ENCODE assay signal across 12 mouse cellular contexts in the genomic region with DNA sequence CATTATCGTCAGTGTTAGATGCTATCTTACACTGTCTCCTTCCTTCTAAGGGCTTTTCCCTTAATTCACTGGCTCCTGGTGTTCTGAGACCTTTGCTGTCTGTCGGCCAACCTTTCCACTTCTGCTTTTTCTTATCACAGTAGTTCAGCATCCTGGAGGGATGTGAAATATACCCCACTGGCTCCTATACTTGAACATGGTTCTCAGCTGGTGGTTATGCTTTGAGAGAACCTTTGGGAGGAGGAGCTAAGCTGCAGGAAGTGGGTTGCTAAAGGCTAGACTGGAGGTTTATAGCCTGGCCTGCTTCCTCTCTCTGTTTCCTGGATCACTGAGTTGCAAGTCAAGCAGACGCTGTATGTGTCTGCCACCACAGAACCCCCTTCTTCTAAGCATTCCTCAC.
DNase-seq lines count a peak whose midpoint lies in the region; ATAC-seq lines count a peak whose summit lies in the region.
"Had no signal": no experiment of that assay in that cellular context is flagged by ENCODE, and none has a peak within 500 bp of the region (broad histone marks: within the 10 kb centered on the region; RNA-seq: fewer than 3 reads in every experiment).

No protein-coding gene starts in this region.

- peak; percentile 3 for DNase-seq in layer of hippocampus, adult 9-11 months
- no peak for DNase-seq in layer of hippocampus, postnatal 14 days (ENCODE audit: low spot score in 2 of 2)
- DNase-seq in thymus, postnatal 4 days, result peak; percentile 47
- no peak for DNase-seq in kidney, postnatal 36 days
- no peak for DNase-seq in cerebellum, postnatal 36 days
- DNase-seq: cerebellum, adult 9-10 months; kidney, adult 2 months; left cerebral cortex, postnatal 4 days; midbrain, embryonic 14.5 days had no signal

- ATAC-seq in hematopoietic stem cell, adult 5-6 weeks (replicated peaks in 1 of 2; ENCODE audit: insufficient read depth in 1 of 2, low FRiP score in 2 of 2, low TSS enrichment in 1 of 2, low read depth in 1 of 2, poor library complexity in 2 of 2, severe bottlenecking in 2 of 2), result peak; percentile 97 to 99
- ATAC-seq in monocyte, adult 5-6 weeks (replicated peaks; ENCODE audit: insufficient number of reproducible peaks, low FRiP score, low TSS enrichment, poor library complexity, severe bottlenecking), result peak; percentile 82
- ATAC-seq in erythroid progenitor cell, adult 5-6 weeks (replicated peaks; ENCODE audit: low FRiP score, poor library complexity, severe bottlenecking), result no peak

Comparison
In these comparisons a context has a peak if more than half of its experiments do, and no peak if none do; other contexts are left out.
1. DNase-seq: peak in layer of hippocampus, adult 9-11 months (single experiment) and thymus, postnatal 4 days (single experiment); none in layer of hippocampus, postnatal 14 days (0 of 2), kidney, postnatal 36 days (0 of 2) and cerebellum, postnatal 36 days (0 of 2).